Mouse (Mus musculus) G1E (cell line): ENCODE data around the gene Cetn3. TPM values are rescaled to one million over a fixed set of nuclear protein-coding genes. Genes with fewer than 3 reads are reported as not detected.

Experiments used
- ATAC-seq: 2 replicates; pipeline ENCODE4 v1.8.0; 2016; ENCODE audit warnings: mild to moderate bottlenecking; ENCODE audit not compliant: insufficient number of reproducible peaks, poor library complexity, low FRiP score, severe bottlenecking; ENCODE audit errors: extremely low read depth
- DNase-seq: peaks from one replicate; pipeline ENCODE4 v3.0.0; 2012; ENCODE audit warnings: low spot score
- H3K27me3 ChIP-seq: 2 replicates; pipeline ENCODE4 v1.6.1; 2012; ENCODE audit warnings: mild to moderate bottlenecking, low read length, inconsistent platforms; ENCODE audit not compliant: insufficient read depth
- H3K36me3 ChIP-seq: replicated peaks from 2 replicates; pipeline ENCODE3; 2012; ENCODE audit warnings: mild to moderate bottlenecking, inconsistent platforms
- H3K4me1 ChIP-seq: 2 replicates; pipeline ENCODE4 v1.6.1; 2012; ENCODE audit warnings: low read depth, low read length, inconsistent platforms, mixed read lengths; ENCODE audit not compliant: insufficient read depth
- H3K4me3 ChIP-seq: 2 replicates; pipeline ENCODE4 v1.5.1; 2012; ENCODE audit warnings: low read depth, mild to moderate bottlenecking, inconsistent platforms, low read length, moderate library complexity, mixed read lengths
- H3K9me3 ChIP-seq: replicated peaks from 2 replicates; pipeline ENCODE4 v1.6.1; 2012; ENCODE audit warnings: inconsistent platforms
- CTCF ChIP-seq: IDR thresholded peaks from 2 replicates; pipeline ENCODE4 v1.5.1; 2012; ENCODE audit warnings: low read depth, low read length, inconsistent platforms, mixed read lengths
- GATA1 ChIP-seq: IDR thresholded peaks from 2 replicates; pipeline ENCODE4 v1.6.1; 2012; ENCODE audit warnings: borderline replicate concordance, low read length, inconsistent platforms, mixed read lengths
- GATA2 ChIP-seq: IDR thresholded peaks from 2 replicates; pipeline ENCODE4 v1.6.1; 2012; ENCODE audit warnings: low read depth, low read length, inconsistent platforms, borderline replicate concordance
- POLR2AphosphoS5 ChIP-seq: IDR thresholded peaks from 2 replicates; pipeline ENCODE4 v1.6.1; 2012; ENCODE audit warnings: low read depth, low read length, inconsistent platforms; ENCODE audit not compliant: insufficient replicate concordance
- TAL1 ChIP-seq: conservative IDR thresholded peaks from 2 replicates; pipeline ENCODE4 v1.6.1; 2012; ENCODE audit warnings: low read depth, low read length, inconsistent platforms, mixed read lengths
- polyA plus RNA-seq: library from polyadenylated mRNA; stranded (reverse); fragments of >175 nt; gene quantifications from 2 replicates; pipeline ENCODE4 v1.2.3, GENCODE M21; 2012
- total RNA-seq, 2 experiments: library from RNA; stranded (forward) in 1 of 2; stranded (reverse) in 1 of 2; fragments of 200-1000 nt in 1 of 2; fragments of >200 nt in 1 of 2; fragmentation: Nextera tagmentation in 1 of 2; gene quantifications; 2 replicates each; pipeline ENCODE4 v1.2.3; 2014 to 2017

Cetn3 gene
- total and polyA plus RNA-seq, 3 experiments: 14.2 to 492 (median 106) TPM

GRCm38 (mm10) chr13:81831838-81832237, 49.0 kb downstream of the Cetn3 start:
- H3K9me3 ChIP-seq: no peaks in the 10 kb centered on the region
- TF ChIP-seq TAL1 (no peak), POLR2AphosphoS5 (no peak), GATA1 (no peak), CTCF (no peak), GATA2 (no peak)
- H3K36me3 ChIP-seq: no peaks in the 10 kb centered on the region
- H3K4me3 ChIP-seq: no peak overlapping the region
- peaks cover under 1% of the 10 kb centered on the region; the same call in 1 of the 2 replicates for H3K27me3 ChIP-seq
- DNase-seq (no peak), ATAC-seq (no peak)
- H3K4me1 ChIP-seq: no peaks in the 10 kb centered on the region

DNA sequence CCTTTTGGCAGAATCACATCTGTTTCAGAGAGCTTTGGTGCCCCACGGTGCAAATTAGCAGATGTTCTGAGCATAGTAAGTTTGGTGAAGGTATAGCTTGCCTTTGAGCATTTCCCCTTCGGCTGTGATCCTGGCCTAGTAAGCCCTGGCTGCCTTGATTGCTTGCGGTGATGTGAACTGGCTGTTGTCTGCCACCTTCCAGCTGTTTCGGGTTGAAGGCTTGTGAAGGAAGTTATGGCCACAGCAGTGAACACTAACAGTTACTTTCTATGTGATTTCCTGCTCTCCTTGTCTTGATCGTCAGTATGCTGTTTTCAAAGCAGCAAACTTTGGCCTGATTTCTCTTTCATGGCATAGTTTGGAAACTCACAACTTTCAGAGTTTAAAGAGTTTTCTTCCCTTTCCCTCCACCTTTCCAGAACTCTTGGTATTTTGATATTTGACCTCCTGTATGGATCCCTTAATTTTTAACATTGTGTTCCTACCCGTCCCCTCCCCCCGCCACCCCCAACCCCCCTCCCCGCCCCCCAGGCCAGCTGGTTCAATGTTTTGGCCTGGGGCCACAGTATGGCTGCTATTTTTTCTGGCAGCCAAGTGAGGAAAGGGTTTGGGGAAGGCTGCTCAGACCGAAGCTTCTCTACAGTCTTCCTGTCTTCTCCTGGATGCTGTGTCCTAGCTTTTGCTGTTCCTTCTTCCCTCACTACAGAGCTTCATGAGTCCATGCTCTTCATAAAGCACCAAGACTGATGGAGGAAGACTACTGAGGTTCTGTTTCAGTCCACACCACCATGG, 53.7 kb downstream of the Cetn3 start:
- H3K27me3 ChIP-seq: peaks cover 7% of the 10 kb centered on the region; the same call in 1 of the 2 replicates
- no peaks in the 10 kb centered on the region for H3K4me1 ChIP-seq
- DNase-seq: no peak
- H3K9me3 ChIP-seq: no peaks in the 10 kb centered on the region
- no peaks in the 10 kb centered on the region for H3K36me3 ChIP-seq
- no peak for TF ChIP-seq POLR2AphosphoS5
- TF ChIP-seq CTCF: no peak
- no peak for TF ChIP-seq GATA2
- TF ChIP-seq TAL1: no peak
- no peak for TF ChIP-seq GATA1
- H3K4me3 ChIP-seq: no peak overlapping the region
- ATAC-seq: no peak

DNA sequence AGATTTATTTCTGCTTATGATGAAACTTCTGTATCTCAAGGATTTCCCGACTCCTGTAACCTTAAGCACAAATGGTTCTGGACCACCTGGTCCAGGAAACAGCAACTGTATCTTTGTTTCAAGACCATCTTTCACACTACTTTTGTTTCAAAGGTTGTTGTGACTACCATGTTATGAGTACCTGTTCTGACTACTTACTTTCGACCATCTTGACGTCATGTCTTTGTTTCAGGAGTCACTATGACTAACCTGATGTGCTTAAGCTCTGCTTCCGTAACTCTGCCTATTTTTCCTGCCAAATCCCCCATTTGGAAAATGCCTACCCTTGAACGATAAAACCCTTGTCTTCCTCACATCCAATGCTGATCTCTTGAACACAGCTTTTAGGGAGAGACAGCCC, 55.1 kb downstream of the Cetn3 start:
- DNase-seq (no peak), ATAC-seq (no peak)
- TF ChIP-seq CTCF: no peak
- no peak for TF ChIP-seq GATA2
- TF ChIP-seq TAL1: no peak
- TF ChIP-seq GATA1: no peak
- TF ChIP-seq POLR2AphosphoS5: no peak
- H3K4me3 ChIP-seq: no peak overlapping the region
- H3K9me3 ChIP-seq: no peaks in the 10 kb centered on the region
- H3K27me3 ChIP-seq: peaks cover 7% of the 10 kb centered on the region; the same call in 1 of the 2 replicates
- H3K4me1 ChIP-seq: no peaks in the 10 kb centered on the region
- H3K36me3 ChIP-seq: no peaks in the 10 kb centered on the region

DNA sequence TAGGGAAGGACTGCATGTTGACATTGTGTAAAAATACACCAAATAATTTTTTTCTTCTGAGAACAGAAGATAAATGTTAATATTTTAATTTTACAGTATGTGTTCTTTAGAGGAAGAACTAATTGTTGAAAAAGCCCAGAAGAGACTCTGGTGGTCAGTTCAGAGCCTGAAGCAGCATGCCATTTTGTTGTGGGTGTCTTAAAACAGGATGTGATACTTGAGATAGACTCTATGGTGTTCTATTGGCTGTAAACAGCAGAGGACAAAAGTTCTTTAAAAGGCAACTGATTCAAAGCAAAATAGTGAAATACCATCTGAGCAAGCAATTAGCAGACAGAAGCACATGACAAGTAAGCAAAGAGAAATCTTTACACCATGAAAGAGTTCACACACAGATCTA, 56.1 kb downstream of the Cetn3 start:
- Histone ChIP-seq H3K36me3 (no peaks in the 10 kb centered on the region), H3K9me3 (no peaks in the 10 kb centered on the region), H3K4me3 (no peak overlapping the region), H3K27me3 (peaks cover 7% of the 10 kb centered on the region; the same call in 1 of the 2 replicates), H3K4me1 (no peaks in the 10 kb centered on the region)
- ATAC-seq (no peak), DNase-seq (no peak)
- TF ChIP-seq GATA2: no peak
- TF ChIP-seq CTCF: no peak

GRCm38 (mm10) chr13:81840246-81840645, 57.4 kb downstream of the Cetn3 start:
- Histone ChIP-seq H3K36me3 (no peaks in the 10 kb centered on the region), H3K4me3 (no peak overlapping the region), H3K9me3 (no peaks in the 10 kb centered on the region), H3K4me1 (no peaks in the 10 kb centered on the region), H3K27me3 (peaks cover 7% of the 10 kb centered on the region; the same call in 1 of the 2 replicates)
- TF ChIP-seq TAL1 (no peak), POLR2AphosphoS5 (no peak), GATA2 (no peak), GATA1 (no peak), CTCF (no peak)
- DNase-seq (no peak), ATAC-seq (no peak)

DNA sequence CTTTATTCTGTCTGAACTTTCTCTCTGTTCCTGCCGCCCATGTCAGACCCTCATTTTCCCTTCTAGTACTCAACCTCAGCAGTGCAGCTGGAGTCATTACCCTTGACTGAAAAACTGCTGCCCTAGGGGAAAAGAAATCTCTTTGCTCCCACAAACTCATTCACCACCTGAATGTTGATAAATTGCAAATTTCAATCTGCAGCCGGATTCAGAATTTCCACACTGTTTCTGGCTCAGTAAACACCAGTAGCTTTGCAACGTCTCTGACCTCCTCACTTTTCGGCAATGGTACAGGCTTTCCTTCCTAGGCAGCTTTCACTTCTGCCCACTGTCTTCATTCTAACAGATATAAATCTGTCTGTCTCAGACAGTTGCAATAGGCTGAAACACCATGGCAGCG, 57.8 kb downstream of the Cetn3 start:
- ATAC-seq: no peak
- Histone ChIP-seq H3K27me3 (peaks cover 7% of the 10 kb centered on the region; the same call in 1 of the 2 replicates), H3K4me3 (no peak overlapping the region), H3K4me1 (no peaks in the 10 kb centered on the region), H3K9me3 (no peaks in the 10 kb centered on the region), H3K36me3 (no peaks in the 10 kb centered on the region)
- no peak for TF ChIP-seq GATA1
- no peak for TF ChIP-seq GATA2
- no peak for TF ChIP-seq TAL1
- no peak for TF ChIP-seq CTCF
- no peak for TF ChIP-seq POLR2AphosphoS5
- no peak for DNase-seq

DNA sequence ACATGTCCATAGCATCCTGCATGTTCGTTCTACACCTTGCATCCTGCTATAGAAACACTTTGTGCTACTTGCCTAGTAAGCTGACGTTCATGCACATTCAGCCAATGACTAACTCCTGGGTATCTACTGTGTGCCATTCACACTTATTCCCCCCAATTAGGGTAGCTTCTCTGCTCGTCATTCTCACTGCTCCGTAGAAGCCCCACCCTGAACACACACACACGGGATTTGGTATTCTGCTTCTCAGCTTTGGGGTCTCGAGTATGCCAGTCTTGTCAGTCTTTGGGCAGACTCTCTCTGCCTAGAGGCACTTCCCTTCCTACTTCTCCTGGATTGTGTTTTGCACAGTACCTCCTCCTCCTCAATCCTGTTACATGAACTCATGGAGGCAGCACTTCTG, 59.4 kb downstream of the Cetn3 start:
- no peak for DNase-seq
- no peak for TF ChIP-seq GATA1
- no peak for TF ChIP-seq POLR2AphosphoS5
- TF ChIP-seq TAL1: no peak
- TF ChIP-seq GATA2: no peak
- TF ChIP-seq CTCF: no peak
- H3K4me1 ChIP-seq: no peaks in the 10 kb centered on the region
- no peak for ATAC-seq
- no peaks in the 10 kb centered on the region for H3K36me3 ChIP-seq
- no peaks in the 10 kb centered on the region for H3K9me3 ChIP-seq
- H3K4me3 ChIP-seq: no peak overlapping the region
- peaks cover 3% of the 10 kb centered on the region; the same call in 1 of the 2 replicates for H3K27me3 ChIP-seq

Other genes starting within 250 kb of the Cetn3 start
- not detected in 2 replicates for gene Adgrv1, start 149.9 kb upstream of the Cetn3 start, total RNA-seq (2014; fragmentation: Nextera tagmentation)
- 0.41 and 0.49 TPM in 2 replicates for gene Adgrv1, start 149.9 kb upstream of the Cetn3 start, total RNA-seq (2017)
- not detected in 2 replicates for gene Adgrv1, start 149.9 kb upstream of the Cetn3 start, polyA plus RNA-seq
- 52.9 and 64.9 TPM in 2 replicates for gene Lysmd3, start 125.4 kb upstream of the Cetn3 start, total RNA-seq (2014; fragmentation: Nextera tagmentation)
- gene Lysmd3, start 125.4 kb upstream of the Cetn3 start, total RNA-seq (2017): 30.1 and 55.0 TPM in 2 replicates
- 3.6 and 4.4 TPM in 2 replicates for gene Lysmd3, start 125.4 kb upstream of the Cetn3 start, polyA plus RNA-seq
- gene Polr3g, start 72.1 kb upstream of the Cetn3 start, total RNA-seq (2014; fragmentation: Nextera tagmentation): 32.7 and 46.3 TPM in 2 replicates
- gene Polr3g, start 72.1 kb upstream of the Cetn3 start, total RNA-seq (2017): 43.7 and 46.2 TPM in 2 replicates
- gene Polr3g, start 72.1 kb upstream of the Cetn3 start, polyA plus RNA-seq: 1.1 and 2.0 TPM in 2 replicates
- 7.8 and 9.9 TPM in 2 replicates for gene Mblac2, start 71.7 kb upstream of the Cetn3 start, total RNA-seq (2014; fragmentation: Nextera tagmentation)
- gene Mblac2, start 71.7 kb upstream of the Cetn3 start, total RNA-seq (2017): 5.1 and 6.1 TPM in 2 replicates
- 0.62 and 0.75 TPM in 2 replicates for gene Mblac2, start 71.7 kb upstream of the Cetn3 start, polyA plus RNA-seq